Mouse (Mus musculus): ENCODE measurements around the gene Rab30. TPM values are rescaled to one million over a fixed set of nuclear protein-coding genes. Genes with fewer than 3 reads are reported as not detected.
A peak's percentile ranks its signal among the peaks of the same experiment; 100 is the strongest.
"Not testable (repeated sequence)": the region's sequence is repeated elsewhere in the genome, so short reads cannot be mapped to it uniquely, and the experiment has no call there.

Rab30 gene
- polyA plus RNA-seq, 1 experiment from 2014 or later = 6.6 TPM

GRCm38 (mm10) chr7:92720156-92720905 is 21.1 kb upstream of the Rab30 start:
- Histone ChIP-seq H3K9me3 (ENCODE audit: control insufficient read depth, low read length) (no peaks in the 10 kb centered on the region), H3K9ac (ENCODE audit: low read depth, low read length) (no peak overlapping the region), H3K4me1 (ENCODE audit: control insufficient read depth, insufficient read depth, low read length) (no peaks in the 10 kb centered on the region), H3K4me3 (ENCODE audit: low read length) (no peak overlapping the region), H3K27me3 (ENCODE audit: control insufficient read depth, insufficient read depth, low read length) (0 out of 2 replicates have a peak, but pooled peaks cover 3% of the 10 kb centered on the region), H3K36me3 (ENCODE audit: control insufficient read depth, insufficient read depth, low read length) (no peaks in the 10 kb centered on the region), H3K27ac (ENCODE audit: low read depth, low read length) (no peak overlapping the region), H3K4me2 (replicated peaks; ENCODE audit: low read depth, low read length) (no peak overlapping the region)
- ATAC-seq (ENCODE audit: low FRiP score, low TSS enrichment) = no peak
- 48% methylated on average over 3 of the region's 3 CpGs for WGBS

GRCm38 (mm10) chr7:92723750-92724149 is 17.7 kb upstream of the Rab30 start:
- Histone ChIP-seq H3K4me2 (replicated peaks; ENCODE audit: low read depth, low read length) (no peak overlapping the region), H3K27ac (ENCODE audit: low read depth, low read length) (no peak overlapping the region), H3K4me1 (ENCODE audit: control insufficient read depth, insufficient read depth, low read length) (no peaks in the 10 kb centered on the region), H3K36me3 (ENCODE audit: control insufficient read depth, insufficient read depth, low read length) (no peaks in the 10 kb centered on the region), H3K27me3 (ENCODE audit: control insufficient read depth, insufficient read depth, low read length) (0 out of 2 replicates have a peak, but pooled peaks cover 3% of the 10 kb centered on the region), H3K9me3 (ENCODE audit: control insufficient read depth, low read length) (no peaks in the 10 kb centered on the region), H3K4me3 (ENCODE audit: low read length) (no peak overlapping the region), H3K9ac (ENCODE audit: low read depth, low read length) (no peak overlapping the region)
- WGBS = 25% methylated on average over 3 of the region's 3 CpGs
- ATAC-seq (ENCODE audit: low FRiP score, low TSS enrichment) = no peak

DNA sequence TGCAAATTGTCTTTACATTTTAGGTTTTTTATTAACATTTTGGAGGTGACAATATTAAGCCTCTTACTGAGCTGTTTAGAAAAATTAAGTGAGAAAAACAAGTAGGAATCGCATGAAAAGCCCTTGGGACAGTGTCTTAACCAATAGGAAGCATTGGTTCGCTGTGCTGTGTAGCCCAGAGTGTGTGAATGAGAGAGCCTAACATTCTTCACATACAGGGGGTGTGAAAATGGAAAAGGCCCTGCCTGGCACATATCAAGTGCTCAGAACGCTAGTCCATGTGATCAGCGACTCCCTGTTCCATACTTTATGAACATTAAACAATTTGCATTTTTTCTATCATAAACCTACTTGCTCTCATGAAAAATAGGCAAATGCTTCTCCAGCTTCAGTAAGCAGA is 17.1 kb upstream of the Rab30 start:
- 80% methylated on average over 4 of the region's 4 CpGs for WGBS
- Histone ChIP-seq H3K27me3 (ENCODE audit: control insufficient read depth, insufficient read depth, low read length) (0 out of 2 replicates have a peak, but pooled peaks cover 3% of the 10 kb centered on the region), H3K36me3 (ENCODE audit: control insufficient read depth, insufficient read depth, low read length) (no peaks in the 10 kb centered on the region), H3K4me1 (ENCODE audit: control insufficient read depth, insufficient read depth, low read length) (no peaks in the 10 kb centered on the region), H3K4me3 (ENCODE audit: low read length) (no peak overlapping the region), H3K27ac (ENCODE audit: low read depth, low read length) (no peak overlapping the region), H3K9me3 (ENCODE audit: control insufficient read depth, low read length) (no peaks in the 10 kb centered on the region), H3K4me2 (replicated peaks; ENCODE audit: low read depth, low read length) (no peak overlapping the region), H3K9ac (ENCODE audit: low read depth, low read length) (no peak overlapping the region)
- no peak for ATAC-seq (ENCODE audit: low FRiP score, low TSS enrichment)

DNA sequence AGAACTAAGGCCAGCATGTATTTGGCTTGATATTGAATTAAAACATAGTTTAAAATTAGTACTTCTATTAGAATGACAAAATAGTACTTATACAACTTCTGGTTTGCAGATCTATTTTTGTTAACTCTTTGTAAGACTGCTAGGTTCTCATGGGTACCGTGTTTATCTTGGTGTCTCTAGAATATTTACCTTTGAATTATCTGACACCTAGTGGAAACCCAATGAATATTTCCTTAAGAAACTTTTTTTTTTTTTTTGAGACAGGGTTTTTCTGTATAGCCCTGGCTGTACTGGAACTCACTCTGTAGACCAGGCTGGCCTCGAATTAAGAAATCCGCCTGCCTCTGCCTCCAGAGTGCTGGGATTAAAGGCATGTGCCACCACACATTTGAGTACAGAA is 11.8 kb upstream of the Rab30 start:
- H3K9me3 ChIP-seq (ENCODE audit: control insufficient read depth, low read length); H3K4me3 ChIP-seq (ENCODE audit: low read length); H3K4me2 ChIP-seq (replicated peaks; ENCODE audit: low read depth, low read length); H3K27me3 ChIP-seq (ENCODE audit: control insufficient read depth, insufficient read depth, low read length); ATAC-seq (ENCODE audit: low FRiP score, low TSS enrichment); H3K4me1 ChIP-seq (ENCODE audit: control insufficient read depth, insufficient read depth, low read length); H3K36me3 ChIP-seq (ENCODE audit: control insufficient read depth, insufficient read depth, low read length); H3K9ac ChIP-seq (ENCODE audit: low read depth, low read length); H3K27ac ChIP-seq (ENCODE audit: low read depth, low read length): not testable (repeated sequence)
- 79% methylated on average over 3 of the region's 3 CpGs for WGBS

GRCm38 (mm10) chr7:92730465-92730864 is 10.9 kb upstream of the Rab30 start:
- no peak for ATAC-seq (ENCODE audit: low FRiP score, low TSS enrichment)
- Histone ChIP-seq H3K9me3 (ENCODE audit: control insufficient read depth, low read length) (no peaks in the 10 kb centered on the region), H3K27ac (ENCODE audit: low read depth, low read length) (no peak overlapping the region), H3K36me3 (ENCODE audit: control insufficient read depth, insufficient read depth, low read length) (peaks cover 9% of the 10 kb centered on the region; the same call in 1 of the 2 replicates), H3K27me3 (ENCODE audit: control insufficient read depth, insufficient read depth, low read length) (no peaks in the 10 kb centered on the region), H3K9ac (ENCODE audit: low read depth, low read length) (no peak overlapping the region), H3K4me2 (replicated peaks; ENCODE audit: low read depth, low read length) (no peak overlapping the region), H3K4me3 (ENCODE audit: low read length) (no peak overlapping the region), H3K4me1 (ENCODE audit: control insufficient read depth, insufficient read depth, low read length) (no peaks in the 10 kb centered on the region)
- 81% methylated on average over 4 of the region's 4 CpGs for WGBS

- 66% methylated on average over 3 of the region's 3 CpGs for WGBS
- no peak overlapping the region for H3K4me2 ChIP-seq (replicated peaks; ENCODE audit: low read depth, low read length)
Measured at GRCm38 (mm10) chr7:92730959-92731358, 10.4 kb upstream of the Rab30 start.

GRCm38 (mm10) chr7:92732136-92732535 is 9.3 kb upstream of the Rab30 start:
- no peak for ATAC-seq (ENCODE audit: low FRiP score, low TSS enrichment)
- 94% methylated on average over 7 of the region's 7 CpGs for WGBS
- peaks cover 22% of the 10 kb centered on the region for H3K36me3 ChIP-seq (ENCODE audit: control insufficient read depth, insufficient read depth, low read length)

More at GRCm38 (mm10) chr7:92730959-92731358, 10.4 kb upstream of the Rab30 start:
- H3K27ac ChIP-seq (ENCODE audit: low read depth, low read length) = no peak overlapping the region
- H3K36me3 ChIP-seq (ENCODE audit: control insufficient read depth, insufficient read depth, low read length) = peaks cover 14% of the 10 kb centered on the region; the same call in 1 of the 2 replicates
- no peaks in the 10 kb centered on the region for H3K27me3 ChIP-seq (ENCODE audit: control insufficient read depth, insufficient read depth, low read length)
- ATAC-seq (ENCODE audit: low FRiP score, low TSS enrichment) = no peak
- no peak overlapping the region for H3K4me3 ChIP-seq (ENCODE audit: low read length)
- no peaks in the 10 kb centered on the region for H3K9me3 ChIP-seq (ENCODE audit: control insufficient read depth, low read length)
- no peaks in the 10 kb centered on the region for H3K4me1 ChIP-seq (ENCODE audit: control insufficient read depth, insufficient read depth, low read length)
- no peak overlapping the region for H3K9ac ChIP-seq (ENCODE audit: low read depth, low read length)

GRCm38 (mm10) chr7:92737560-92737959 is 3.8 kb upstream of the Rab30 start:
- H3K4me3 ChIP-seq (ENCODE audit: low read length) = no peak overlapping the region
- ATAC-seq (ENCODE audit: low FRiP score, low TSS enrichment) = no peak
- WGBS = 94% methylated on average over 1 of the region's 1 CpGs
- no peak overlapping the region for H3K27ac ChIP-seq (ENCODE audit: low read depth, low read length)
- H3K9ac ChIP-seq (ENCODE audit: low read depth, low read length) = no peak overlapping the region
- no peaks in the 10 kb centered on the region for H3K9me3 ChIP-seq (ENCODE audit: control insufficient read depth, low read length)
- H3K36me3 ChIP-seq (ENCODE audit: control insufficient read depth, insufficient read depth, low read length) = peaks cover 41% of the 10 kb centered on the region
- H3K27me3 ChIP-seq (ENCODE audit: control insufficient read depth, insufficient read depth, low read length) = no peaks in the 10 kb centered on the region
- H3K4me1 ChIP-seq (ENCODE audit: control insufficient read depth, insufficient read depth, low read length) = peaks cover 13% of the 10 kb centered on the region; the same call in 1 of the 2 replicates
- H3K4me2 ChIP-seq (replicated peaks; ENCODE audit: low read depth, low read length) = no peak overlapping the region

More at GRCm38 (mm10) chr7:92732136-92732535, 9.3 kb upstream of the Rab30 start:
- H3K4me3 ChIP-seq (ENCODE audit: low read length) = no peak overlapping the region
- H3K9me3 ChIP-seq (ENCODE audit: control insufficient read depth, low read length) = no peaks in the 10 kb centered on the region
- H3K4me1 ChIP-seq (ENCODE audit: control insufficient read depth, insufficient read depth, low read length) = no peaks in the 10 kb centered on the region
- no peak overlapping the region for H3K27ac ChIP-seq (ENCODE audit: low read depth, low read length)
- no peak overlapping the region for H3K9ac ChIP-seq (ENCODE audit: low read depth, low read length)
- no peaks in the 10 kb centered on the region for H3K27me3 ChIP-seq (ENCODE audit: control insufficient read depth, insufficient read depth, low read length)
- H3K4me2 ChIP-seq (replicated peaks; ENCODE audit: low read depth, low read length) = no peak overlapping the region

- 31% methylated on average over 6 of the region's 6 CpGs for WGBS
- H3K9ac ChIP-seq (ENCODE audit: low read depth, low read length) = peak overlapping the region; percentile 97
- H3K9me3 ChIP-seq (ENCODE audit: control insufficient read depth, low read length) = no peaks in the 10 kb centered on the region
- H3K4me1 ChIP-seq (ENCODE audit: control insufficient read depth, insufficient read depth, low read length) = peaks cover 18% of the 10 kb centered on the region; the same call in 1 of the 2 replicates
- peak overlapping the region; percentile 93 for H3K4me3 ChIP-seq (ENCODE audit: low read length)
- no peaks in the 10 kb centered on the region for H3K27me3 ChIP-seq (ENCODE audit: control insufficient read depth, insufficient read depth, low read length)
- H3K36me3 ChIP-seq (ENCODE audit: control insufficient read depth, insufficient read depth, low read length) = peaks cover 34% of the 10 kb centered on the region
- no peak overlapping the region for H3K27ac ChIP-seq (ENCODE audit: low read depth, low read length)
- peak overlapping the region; percentile 72 for H3K4me2 ChIP-seq (replicated peaks; ENCODE audit: low read depth, low read length)
- no peak for ATAC-seq (ENCODE audit: low FRiP score, low TSS enrichment)
Measured at GRCm38 (mm10) chr7:92739956-92740355, 1.4 kb upstream of the Rab30 start.
